Mouse (Mus musculus): ENCODE measurements around the gene Cpsf3. TPM values are rescaled to one million over a fixed set of nuclear protein-coding genes. Genes with fewer than 3 reads are reported as not detected.

Cpsf3 gene
- total RNA-seq, 2 experiments from 2014 or later, result 94.2 to 156 TPM

DNA sequence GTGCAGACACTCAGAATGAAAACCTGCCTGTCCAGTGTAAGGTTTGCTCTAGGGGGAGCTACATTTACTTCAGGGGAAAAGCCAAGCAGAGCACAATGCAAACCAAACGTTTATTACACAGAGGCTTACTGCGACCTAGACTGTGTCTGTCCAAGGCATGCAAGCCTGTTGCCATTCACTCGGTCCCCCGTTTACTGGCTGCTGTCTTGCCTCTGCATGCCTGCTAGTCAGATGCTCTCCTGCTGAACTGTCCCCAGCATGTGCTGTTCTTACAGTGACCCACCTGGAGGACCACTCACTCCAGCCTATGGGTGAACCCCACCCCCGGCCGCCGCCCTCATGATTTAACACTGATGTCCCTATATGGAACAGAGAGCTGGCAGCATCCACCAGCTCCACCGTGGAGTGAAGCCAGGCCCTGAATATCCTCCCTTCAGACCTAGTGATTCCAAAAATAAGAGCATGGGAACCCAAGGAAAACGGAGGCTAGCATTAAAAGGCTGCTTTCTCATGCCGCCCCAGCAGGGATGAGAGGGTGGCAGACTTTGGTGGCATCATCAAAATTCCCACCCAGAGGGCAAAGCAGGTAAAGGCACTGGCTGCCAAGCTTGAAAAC lies 45.9 kb downstream of the Cpsf3 start:
- no peak for ATAC-seq (replicated peaks; ENCODE audit: poor library complexity)

DNA sequence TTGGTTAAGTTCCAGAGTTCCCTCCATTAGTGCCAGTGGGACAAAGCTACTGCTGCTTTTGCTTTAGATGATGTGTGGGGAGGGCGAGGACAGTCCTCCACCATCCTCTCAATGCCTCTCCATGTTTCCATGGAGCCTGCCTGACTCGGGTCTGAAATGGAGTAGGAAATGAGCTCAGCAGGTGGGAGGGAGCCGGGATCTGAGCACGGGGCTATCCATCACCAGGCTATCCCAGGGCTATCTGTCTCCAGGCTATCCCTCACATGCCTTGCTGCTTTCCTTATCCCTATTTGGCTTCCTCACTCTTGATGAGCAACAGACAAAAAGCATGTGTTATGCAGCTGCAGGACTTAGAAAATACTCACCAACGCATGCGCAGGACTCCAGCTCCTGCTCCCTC lies 46.5 kb downstream of the Cpsf3 start:
- ATAC-seq (replicated peaks; ENCODE audit: poor library complexity), result no peak

DNA sequence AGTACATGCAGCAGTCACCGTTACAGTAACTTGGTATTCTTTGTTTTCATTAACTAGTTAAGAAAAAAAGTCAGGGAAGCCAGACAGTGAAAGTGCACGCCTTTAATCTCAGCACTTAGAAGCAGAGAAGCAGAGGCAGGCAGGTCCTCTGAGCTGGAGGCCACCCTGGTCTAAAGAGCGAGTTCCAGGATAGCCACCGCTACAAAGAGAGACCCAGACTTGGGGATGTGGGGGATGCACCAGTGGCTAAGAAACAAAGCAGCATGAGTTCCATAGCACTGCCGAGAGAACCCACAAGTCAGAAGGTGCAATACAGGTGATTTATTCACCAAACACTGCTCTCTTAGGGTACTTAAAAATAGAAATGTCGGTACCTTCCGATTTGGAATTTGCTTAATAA lies 47.8 kb downstream of the Cpsf3 start:
- no peak for ATAC-seq (replicated peaks; ENCODE audit: poor library complexity)

DNA sequence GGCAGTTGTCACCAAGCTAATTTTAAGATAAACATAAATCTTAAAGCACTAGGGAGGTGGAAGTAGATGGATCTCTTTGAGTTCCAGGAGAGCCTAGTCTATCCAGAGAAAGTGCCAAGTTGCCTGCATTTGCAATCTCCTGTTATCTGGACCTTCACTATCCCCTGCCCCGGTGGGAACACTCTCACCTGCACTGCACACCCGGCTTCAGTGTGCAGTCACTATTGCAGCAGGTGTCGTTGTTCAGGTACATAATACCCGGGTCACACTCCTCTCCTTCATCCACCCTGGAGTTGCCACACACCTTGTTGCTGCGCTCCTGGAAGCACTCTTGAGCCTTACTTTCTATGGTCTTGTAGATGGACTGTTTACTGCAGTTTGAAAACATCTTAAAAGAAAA lies 48.6 kb downstream of the Cpsf3 start:
- no peak for ATAC-seq (replicated peaks; ENCODE audit: poor library complexity)

DNA sequence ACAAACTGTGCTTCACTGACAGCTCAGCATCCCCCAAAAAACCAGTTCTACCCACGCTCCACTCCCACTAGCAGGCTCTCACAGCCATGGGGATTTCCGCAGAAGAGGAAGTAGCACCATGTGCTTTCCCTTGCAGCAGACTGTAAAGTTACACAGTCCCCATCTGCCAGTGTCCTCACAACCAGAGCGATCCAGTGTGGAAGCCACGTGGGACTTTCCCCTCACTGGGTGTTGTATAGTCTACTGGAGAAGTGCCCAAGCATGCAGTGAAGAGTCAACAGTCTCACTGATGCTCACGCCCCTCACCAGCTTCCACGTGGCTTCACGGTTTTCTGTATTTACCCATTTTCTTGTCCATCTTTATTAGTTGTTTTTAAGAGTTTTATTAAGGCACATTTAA lies 50.7 kb downstream of the Cpsf3 start:
- peak; percentile 93 for ATAC-seq (replicated peaks; ENCODE audit: poor library complexity)

DNA sequence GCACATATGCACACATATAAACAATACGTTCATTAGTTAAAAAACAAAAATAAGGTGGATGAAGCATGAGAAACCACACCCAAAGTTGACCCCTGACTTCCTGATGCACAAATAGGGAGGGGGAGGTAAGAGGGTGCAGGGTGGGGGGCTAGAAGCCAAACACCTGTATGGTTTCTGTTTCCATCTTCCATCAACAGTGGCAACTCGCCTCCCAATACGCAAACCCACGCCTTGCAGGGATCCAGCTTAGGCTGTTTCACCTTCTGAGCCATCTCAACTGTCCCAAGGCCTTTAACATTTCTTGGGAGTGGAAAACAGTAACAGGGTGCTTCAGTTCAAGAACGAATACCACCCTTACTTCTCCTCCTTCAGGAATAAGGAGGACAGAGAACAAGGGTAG lies 52.0 kb downstream of the Cpsf3 start:
- no peak for ATAC-seq (replicated peaks; ENCODE audit: poor library complexity)

DNA sequence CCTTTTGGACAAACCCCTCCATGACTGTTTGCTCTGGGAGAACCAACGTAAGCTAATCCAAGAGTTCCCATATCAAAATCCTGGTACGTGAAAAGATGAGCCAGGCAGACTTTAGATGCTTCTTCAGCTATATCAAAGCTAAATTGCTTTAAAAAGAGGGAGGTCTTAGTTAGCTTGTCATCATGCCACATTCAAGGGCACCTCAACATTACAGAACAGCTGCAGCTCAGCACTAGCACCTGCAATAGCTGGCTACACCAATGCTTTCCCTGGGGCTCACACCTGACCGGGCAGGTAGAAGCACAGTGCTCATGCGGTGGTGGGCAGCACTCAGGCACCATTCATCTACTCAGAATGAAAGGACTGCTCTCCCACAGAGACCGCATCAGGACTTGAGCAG lies 55.5 kb downstream of the Cpsf3 start:
- ATAC-seq (replicated peaks; ENCODE audit: poor library complexity), result no peak

DNA sequence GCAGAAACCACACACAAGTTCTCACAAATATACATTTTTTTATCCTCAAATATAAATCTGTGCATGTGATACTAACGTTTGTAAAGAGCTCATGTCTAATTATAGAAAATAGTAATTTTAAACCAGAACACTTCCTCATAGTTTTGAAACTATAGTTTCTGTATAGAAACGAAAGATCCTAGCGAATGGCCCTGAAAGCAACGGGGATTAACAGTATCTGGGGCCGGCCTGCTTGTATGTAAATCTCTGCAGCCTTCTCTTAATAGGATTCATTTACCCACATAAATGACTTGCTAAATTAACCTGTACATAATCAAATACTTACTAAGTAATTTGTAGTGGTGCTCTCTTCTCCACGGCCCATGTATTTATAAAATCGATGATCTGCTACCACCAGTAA lies 61.8 kb downstream of the Cpsf3 start:
- ATAC-seq (replicated peaks; ENCODE audit: poor library complexity), result no peak

DNA sequence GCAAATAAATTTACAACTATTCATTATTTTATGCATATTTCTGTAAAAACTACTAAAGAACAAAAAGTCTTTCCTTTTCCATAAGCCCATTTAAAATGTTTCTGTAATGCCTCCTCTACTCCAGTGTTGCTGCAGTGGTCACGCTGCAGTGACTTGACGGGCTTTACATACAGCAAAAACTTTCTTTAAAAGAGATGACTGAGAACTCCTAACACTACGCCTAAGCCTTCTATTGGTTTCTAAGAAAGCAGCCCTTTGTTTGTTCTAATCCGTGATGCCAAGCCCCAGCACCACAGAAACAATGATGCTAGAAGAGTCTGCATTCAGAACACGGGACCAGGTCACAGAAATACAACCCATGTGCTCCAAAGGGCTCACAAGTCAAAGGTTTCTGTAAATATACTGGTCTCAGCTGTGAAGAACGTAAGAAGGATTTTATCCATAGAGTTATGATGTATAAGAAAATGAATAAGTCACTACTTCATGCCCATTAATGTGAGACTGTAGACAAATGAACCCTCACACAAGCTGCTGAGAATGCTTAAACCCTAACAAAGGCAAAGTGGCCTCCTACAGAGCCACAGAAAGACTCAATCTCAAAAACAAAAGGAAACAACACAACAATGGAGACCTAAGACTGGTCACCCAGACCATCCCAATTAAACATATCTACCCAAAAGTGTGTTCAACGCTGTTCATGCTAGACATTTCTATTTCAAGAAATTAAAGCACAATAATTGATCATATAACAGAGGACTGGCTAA lies 65.1 kb downstream of the Cpsf3 start:
- no peak for ATAC-seq (replicated peaks; ENCODE audit: poor library complexity)

DNA sequence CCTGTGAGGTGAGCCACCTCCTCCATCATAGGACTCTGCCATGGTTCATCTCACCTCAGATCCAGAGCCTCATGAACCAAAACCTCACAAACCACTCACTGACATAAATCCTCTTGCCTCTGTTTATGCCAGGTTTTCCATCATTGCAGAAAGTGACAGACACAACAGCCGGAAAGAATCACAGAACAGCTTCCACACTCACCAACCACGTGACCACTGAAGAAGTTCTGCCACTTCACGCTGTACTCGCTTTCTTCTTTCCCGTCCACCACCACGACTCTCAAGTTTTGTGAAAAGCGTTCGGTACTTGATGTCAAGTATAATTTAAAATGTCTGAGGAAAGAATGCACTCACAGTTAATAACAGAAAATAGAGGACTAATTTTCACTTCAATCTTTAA lies 68.5 kb downstream of the Cpsf3 start:
- ATAC-seq (replicated peaks; ENCODE audit: poor library complexity), result no peak

DNA sequence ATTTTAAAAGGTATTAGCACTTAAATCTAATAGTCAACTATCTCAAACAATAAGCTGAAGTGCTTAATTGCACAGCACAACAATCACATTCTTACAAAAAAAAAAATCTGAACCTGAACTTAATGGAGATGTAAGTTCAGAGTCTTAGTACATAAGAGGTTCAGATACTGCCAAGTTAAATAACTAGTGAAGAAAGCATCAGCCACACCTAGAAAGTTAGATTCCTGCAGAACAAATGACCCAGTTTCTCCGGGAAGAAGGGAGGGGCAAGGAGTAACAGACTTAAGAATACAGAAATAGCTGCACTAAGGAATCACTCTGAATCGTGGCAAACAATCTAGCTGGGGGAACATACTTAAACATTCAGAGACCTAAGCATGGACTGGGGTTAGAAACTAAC lies 77.5 kb downstream of the Cpsf3 start:
- no peak for ATAC-seq (replicated peaks; ENCODE audit: poor library complexity)

DNA sequence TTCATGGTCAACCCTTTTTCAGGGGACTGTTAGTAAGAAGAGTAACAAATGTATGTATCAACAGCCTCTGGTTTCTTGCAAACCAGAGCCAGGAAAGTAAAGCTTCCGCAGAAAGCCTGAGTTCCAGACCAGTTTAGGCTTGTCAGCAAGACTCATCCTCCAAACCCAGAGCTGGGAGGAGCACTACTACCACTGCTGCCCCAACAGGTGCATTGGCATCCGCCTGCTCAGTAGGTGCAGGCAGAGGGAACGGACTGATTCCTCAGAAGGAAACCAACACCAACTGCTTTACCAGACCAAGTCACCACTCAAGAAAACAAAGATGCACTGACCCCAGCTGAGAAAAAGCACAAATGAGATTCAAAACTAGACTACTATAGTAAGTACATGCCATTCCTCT lies 78.0 kb downstream of the Cpsf3 start:
- no peak for ATAC-seq (replicated peaks; ENCODE audit: poor library complexity)

Other genes with a start within 250 kb of the Cpsf3 start
- 36.5 and 40.6 TPM in 2 replicates for gene Itgb1bp1, start 893 bp downstream of the Cpsf3 start, total RNA-seq (2015)
- gene Itgb1bp1, start 893 bp downstream of the Cpsf3 start, total RNA-seq (2017), result 28.4 and 32.2 TPM in 2 replicates
- gene Iah1, start 31.0 kb downstream of the Cpsf3 start, total RNA-seq (2015), result 37.2 and 40.1 TPM in 2 replicates
- gene Iah1, start 31.0 kb downstream of the Cpsf3 start, total RNA-seq (2017), result 29.4 and 36.3 TPM in 2 replicates
- 38.1 and 39.0 TPM in 2 replicates for gene Adam17, start 88.2 kb downstream of the Cpsf3 start, total RNA-seq (2015)
- gene Adam17, start 88.2 kb downstream of the Cpsf3 start, total RNA-seq (2017), result 48.1 and 53.6 TPM in 2 replicates
- 333 and 362 TPM in 2 replicates for gene Ywhaq, start 132.2 kb downstream of the Cpsf3 start, total RNA-seq (2015)
- gene Ywhaq, start 132.2 kb downstream of the Cpsf3 start, total RNA-seq (2017), result 169 and 171 TPM in 2 replicates

All from megakaryocyte progenitor cell, adult 5-6 weeks (primary cell).